Mouse (Mus musculus) thymus, adult 2 months (tissue): ENCODE data around the gene Ddb1. TPM values are rescaled to one million over a fixed set of nuclear protein-coding genes. Genes with fewer than 3 reads are reported as not detected.

Experiments used
- DNase-seq: peaks from one replicate; pipeline ENCODE4 v3.0.0; 2021
- H3K27ac ChIP-seq: fragments of 200-500 bp; 2 replicates; pipeline ENCODE4 v1.5.1; 2012; ENCODE audit warnings: low read length, control low read depth; ENCODE audit not compliant: control insufficient read depth, insufficient read depth
- H3K27me3 ChIP-seq: fragments of 200-500 bp; 2 replicates; pipeline ENCODE4 v1.6.1; 2012; ENCODE audit warnings: mild to moderate bottlenecking, low read length, moderate library complexity, mixed read lengths; ENCODE audit not compliant: control insufficient read depth, insufficient read depth
- H3K36me3 ChIP-seq: fragments of 200-500 bp; 2 replicates; pipeline ENCODE4 v1.6.1; 2012; ENCODE audit warnings: mild to moderate bottlenecking, low read length, moderate library complexity; ENCODE audit not compliant: control insufficient read depth, insufficient read depth
- H3K4me1 ChIP-seq: fragments of 200-500 bp; replicated peaks from 2 replicates; pipeline ENCODE4 v1.6.1; 2012; ENCODE audit warnings: low read length; ENCODE audit not compliant: control insufficient read depth, insufficient read depth
- H3K4me3 ChIP-seq: fragments of 200-500 bp; 2 replicates; pipeline ENCODE4 v1.5.1; 2012; ENCODE audit warnings: mild to moderate bottlenecking, low read length, control low read depth, moderate library complexity; ENCODE audit not compliant: control insufficient read depth, insufficient read depth
- CTCF ChIP-seq: fragments of 200-500 bp; IDR thresholded peaks from 2 replicates; pipeline ENCODE4 v1.5.1; 2012; ENCODE audit warnings: mild to moderate bottlenecking, control low read depth, low read length, moderate library complexity, borderline replicate concordance; ENCODE audit not compliant: control insufficient read depth, poor library complexity, insufficient read depth; ENCODE audit errors: extremely low read depth
- POLR2A ChIP-seq: fragments of 200-500 bp; IDR thresholded peaks from 2 replicates; pipeline ENCODE4 v1.6.1; 2012; ENCODE audit warnings: mild to moderate bottlenecking, low read length, control low read depth, moderate library complexity; ENCODE audit not compliant: control insufficient read depth, poor library complexity, insufficient read depth; ENCODE audit errors: extremely low read depth
- WGBS: fragments of 180-500 bp; shearing (Covaris S2); methylation state at CpG from one replicate; pipeline ENCODE4 v1.1.7; 2018; 5-methylcytosine and 5-hydroxymethylcytosine counted together
- polyA plus RNA-seq: library from polyadenylated mRNA; depleted of rRNA; stranded (reverse); fragments of >200 nt; gene quantifications from 2 replicates; pipeline ENCODE4 v1.2.3, GENCODE M21; 2012

Gene Ddb1
- polyA plus RNA-seq, 1 experiment = 154 TPM

DNA sequence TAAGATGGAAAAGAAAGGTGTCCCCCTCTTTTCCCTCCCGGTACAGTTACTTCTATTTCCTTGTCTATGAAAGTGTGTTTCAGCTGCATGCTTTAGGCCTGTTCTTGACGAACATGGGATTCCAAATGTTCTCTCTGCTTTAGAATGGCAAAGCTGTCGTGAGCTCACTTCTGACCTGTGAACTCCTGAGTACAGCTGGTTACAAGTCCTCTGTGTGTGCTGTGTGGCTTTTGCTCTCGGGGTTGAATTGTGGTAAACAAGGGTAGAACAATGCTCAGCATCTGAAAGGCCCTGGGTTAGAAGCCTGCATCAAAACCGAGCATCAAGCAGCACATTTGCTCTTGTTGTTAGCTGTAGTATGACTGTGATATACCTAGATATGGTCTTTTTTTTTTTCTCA is 42.8 kb upstream of the Ddb1 start:
- Histone ChIP-seq H3K4me1 (no peaks in the 10 kb centered on the region), H3K27ac (no peak overlapping the region), H3K27me3 (no peaks in the 10 kb centered on the region), H3K36me3 (no peaks in the 10 kb centered on the region), H3K4me3 (no peak overlapping the region)
- 73% methylated on average over 5 of the region's 5 CpGs for WGBS
- no peak for DNase-seq
- TF ChIP-seq POLR2A (no peak), CTCF (no peak)

DNA sequence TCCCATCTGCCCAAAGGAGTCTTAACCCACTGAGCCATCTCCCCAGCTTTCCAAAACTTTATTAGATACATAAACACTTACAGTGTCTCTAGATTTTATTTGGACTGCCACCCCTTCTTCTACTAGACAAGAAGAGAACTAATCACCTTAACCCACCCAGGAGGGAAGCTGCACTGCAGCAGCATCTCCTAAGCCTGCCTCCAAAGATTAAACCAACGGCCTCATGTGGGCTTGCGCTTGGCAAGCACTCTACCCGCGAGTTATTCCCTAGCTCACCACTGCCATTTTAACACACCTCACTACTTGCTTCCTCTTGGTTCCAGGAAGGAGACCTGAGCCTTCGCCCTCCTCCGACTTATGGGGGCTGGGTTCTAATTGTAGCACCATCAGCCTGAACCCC is 40.8 kb upstream of the Ddb1 start:
- no peaks in the 10 kb centered on the region for H3K27me3 ChIP-seq
- H3K4me1 ChIP-seq = no peaks in the 10 kb centered on the region
- DNase-seq = no peak
- H3K36me3 ChIP-seq = no peaks in the 10 kb centered on the region; the same call in 1 of the 2 replicates
- no peak overlapping the region for H3K4me3 ChIP-seq
- 83% methylated on average over 6 of the region's 6 CpGs for WGBS
- H3K27ac ChIP-seq = no peak overlapping the region
- TF ChIP-seq POLR2A (no peak), CTCF (no peak)

DNA sequence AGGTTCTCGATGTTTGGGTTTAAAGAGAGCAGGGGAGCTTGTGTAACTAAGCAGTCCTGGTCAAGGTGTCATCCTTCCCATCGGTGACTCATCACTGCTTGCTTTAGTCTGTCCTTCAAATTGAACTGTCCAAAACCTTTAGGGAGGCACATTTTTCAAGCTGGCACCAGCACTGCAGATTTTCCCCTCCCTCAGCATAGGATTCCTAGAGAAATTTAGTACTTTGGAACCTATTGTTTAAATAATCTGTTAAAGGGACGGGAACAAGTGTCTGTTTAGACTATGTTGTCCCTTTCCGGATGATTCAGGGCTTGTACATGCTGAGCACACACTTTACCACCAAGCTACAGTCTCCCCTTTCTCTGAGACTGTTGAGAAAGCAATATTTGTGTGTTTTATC is 39.9 kb upstream of the Ddb1 start:
- H3K4me3 ChIP-seq = no peak overlapping the region
- H3K36me3 ChIP-seq = no peaks in the 10 kb centered on the region; the same call in 1 of the 2 replicates
- no peak for DNase-seq
- no peak for TF ChIP-seq POLR2A
- TF ChIP-seq CTCF = no peak
- H3K27ac ChIP-seq = no peak overlapping the region
- 87% methylated on average over 4 of the region's 4 CpGs for WGBS
- H3K4me1 ChIP-seq = no peaks in the 10 kb centered on the region
- H3K27me3 ChIP-seq = no peaks in the 10 kb centered on the region

DNA sequence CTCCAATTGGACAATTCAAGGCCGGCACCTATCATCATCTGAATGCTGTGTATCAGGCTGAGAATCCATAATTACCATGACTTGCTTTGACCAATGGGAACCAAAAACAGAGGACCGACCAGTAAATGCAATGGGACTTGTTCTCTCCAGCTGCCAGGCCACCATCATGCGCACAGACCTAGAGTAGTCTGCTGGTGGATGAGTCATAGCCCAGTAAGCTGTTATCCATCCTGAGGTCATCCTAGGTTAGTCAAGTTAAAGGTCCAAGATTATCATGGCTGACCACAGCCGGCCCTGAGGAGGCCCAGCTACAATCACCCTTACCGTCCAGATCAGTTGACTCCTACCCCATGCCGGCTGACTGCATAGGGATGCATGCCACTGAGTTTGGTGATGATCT is 35.5 kb upstream of the Ddb1 start:
- 98% methylated on average over 6 of the region's 6 CpGs for WGBS

DNA sequence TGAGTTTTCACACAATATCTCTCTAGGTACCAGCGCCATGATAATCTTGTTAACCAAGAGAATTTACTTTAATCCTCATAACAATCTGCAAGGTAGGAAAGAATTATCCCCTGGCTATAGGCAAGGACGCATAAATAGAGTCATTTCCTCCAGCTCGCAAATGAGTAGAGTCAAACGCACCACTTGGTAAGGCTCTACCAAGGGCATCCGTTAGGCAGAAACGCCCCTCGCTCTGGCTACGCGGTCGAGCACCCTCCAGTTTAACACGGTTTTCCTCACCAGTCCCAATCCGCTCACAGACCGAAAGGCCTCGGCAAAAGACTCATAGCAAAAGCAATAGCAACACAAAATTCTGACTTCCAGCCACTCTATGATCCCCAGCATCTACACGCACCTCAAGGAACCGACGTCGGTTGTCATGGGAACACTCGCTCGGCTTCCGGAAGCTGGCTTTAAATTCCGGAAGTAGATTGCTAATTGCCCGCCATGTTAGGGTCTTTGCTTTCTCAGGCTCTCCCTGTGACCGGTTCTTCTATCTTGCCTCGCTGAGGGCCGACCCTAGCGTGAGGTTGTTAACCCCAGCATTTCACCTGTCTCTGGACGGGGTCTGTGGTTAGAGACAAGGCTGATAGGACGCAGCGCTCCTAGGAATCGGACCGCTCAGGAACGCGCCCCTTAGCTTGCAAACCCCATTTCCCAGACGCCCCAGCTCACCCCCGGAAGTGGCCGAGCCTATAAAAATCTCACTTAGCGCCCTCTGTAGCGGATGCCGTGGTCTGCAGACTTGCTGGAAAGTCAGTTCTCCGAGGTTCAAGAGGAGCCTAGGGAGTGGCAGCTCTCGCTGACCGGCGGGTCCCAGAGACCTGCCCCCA is 28.2 kb upstream of the Ddb1 start, which contains the start of the genes Cyb561a3 and Tmem138:
Cyb561a3 (plus strand) TSS at position 483 of the 872 bp plus-strand sequence.
Tmem138 (minus strand) TSS at position 673 of the 872 bp plus-strand sequence.
- TF ChIP-seq POLR2A (peak; percentile 79), CTCF (peak; percentile 61; the same call in 1 of the 2 replicates)
- Histone ChIP-seq H3K36me3 (no peaks in the 10 kb centered on the region; the same call in 1 of the 2 replicates), H3K4me3 (peak within 1 kb of the TSS; percentile 85), H3K27me3 (no peaks in the 10 kb centered on the region), H3K27ac (peak within 1 kb of the TSS; percentile 67), H3K4me1 (peaks cover 6% of the 10 kb centered on the region)
- under 1% methylated on average over 44 of the region's 44 CpGs for WGBS
- DNase-seq = peak; percentile 92

More for the DNA sequence above, 35.5 kb upstream of the Ddb1 start:
- peaks cover 5% of the 10 kb centered on the region; the same call in 1 of the 2 replicates for H3K36me3 ChIP-seq
- no peak overlapping the region for H3K4me3 ChIP-seq
- no peak for DNase-seq
- no peaks in the 10 kb centered on the region for H3K4me1 ChIP-seq
- no peaks in the 10 kb centered on the region for H3K27me3 ChIP-seq
- TF ChIP-seq POLR2A (no peak), CTCF (no peak)
- H3K27ac ChIP-seq = no peak overlapping the region

DNA sequence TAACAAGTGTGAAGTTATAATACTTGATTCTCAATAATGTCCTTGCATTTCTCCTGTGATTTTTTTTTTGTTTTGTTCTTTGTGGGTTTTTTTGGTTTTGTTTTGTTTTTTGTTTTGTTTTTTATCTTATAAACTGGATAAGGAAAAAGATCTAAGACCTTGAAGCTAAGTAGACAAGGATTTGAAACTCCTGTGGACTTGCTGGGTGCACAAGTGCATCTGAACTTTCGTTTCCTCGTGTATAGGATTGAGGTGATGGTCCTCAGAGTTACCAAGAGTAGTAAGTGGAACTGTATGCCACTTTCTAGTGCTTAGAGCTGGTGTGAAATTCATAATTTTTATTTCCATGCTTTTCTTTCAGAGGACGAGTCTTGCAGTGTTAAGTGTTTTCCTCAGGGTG is 25.0 kb upstream of the Ddb1 start:
- Histone ChIP-seq H3K27ac (no peak overlapping the region), H3K36me3 (no peaks in the 10 kb centered on the region), H3K4me3 (no peak overlapping the region), H3K27me3 (no peaks in the 10 kb centered on the region), H3K4me1 (peaks cover 13% of the 10 kb centered on the region)
- WGBS = 68% methylated on average over 3 of the region's 3 CpGs
- no peak for DNase-seq
- TF ChIP-seq POLR2A (no peak), CTCF (no peak)
